Mouse (Mus musculus): ENCODE results near the gene Pum3. TPM values are rescaled to one million over a fixed set of nuclear protein-coding genes. Genes with fewer than 3 reads are reported as not detected.

The Pum3 gene
- polyA plus RNA-seq (2017; shearing (Covaris generic)), result 10 to 100 TPM; 53.3 to 74.4 TPM

GRCm38 (mm10) chr19:27429745-27430251 lies at the start of gene Pum3:
Pum3 (minus strand) TSS chr19:27429825.

Other genes starting within 250 kb of the Pum3 start
- gene Vldlr, start 213.3 kb downstream of the Pum3 start, polyA plus RNA-seq (2017; shearing (Covaris generic)), result under 1 TPM; 0.11 to 0.58 TPM
- under 1 TPM in 1 of 2 experiments, not detected in 1; 0.06 TPM for gene Kcnv2, start 107.2 kb downstream of the Pum3 start, polyA plus RNA-seq (2017; shearing (Covaris generic))